In genomic region chr12:106046143-106046795, GRCm38 (mm10) we compare ENCODE assay signal across 12 mouse cellular contexts. TPM values are rescaled to one million over a fixed set of nuclear protein-coding genes. Genes with fewer than 3 reads are reported as not detected.
DNase-seq lines count a peak whose midpoint lies in the region; ATAC-seq lines count a peak whose summit lies in the region.
"Had no signal": no experiment of that assay in that cellular context is flagged by ENCODE, and none has a peak within 500 bp of the region (broad histone marks: within the 10 kb centered on the region; RNA-seq: fewer than 3 reads in every experiment).

No protein-coding gene starts in this region.

- H3K27ac ChIP-seq in heart, embryonic 10.5 days: peak overlapping the region; percentile 86
- H3K27ac ChIP-seq in liver, embryonic 16.5 days (ENCODE audit: low read length): no peak overlapping the region
- no peak overlapping the region for H3K27ac ChIP-seq in intestine, embryonic 15.5 days
- H3K27ac ChIP-seq: liver, embryonic 14.5 days; neural tube, embryonic 13.5 days had no signal

- H3K4me2 ChIP-seq in liver, embryonic 16.5 days (ENCODE audit: low read depth, low read length): no peak overlapping the region
- no peak overlapping the region for H3K4me2 ChIP-seq in intestine, embryonic 15.5 days (replicated peaks)
- H3K4me2 ChIP-seq: neural tube, embryonic 13.5 days had no signal

- 0 out of 2 replicates have a peak, but pooled peaks have one; percentile 9 for ATAC-seq in liver, embryonic 16.5 days (ENCODE audit: low read depth)
- ATAC-seq in intestine, embryonic 15.5 days: 0 out of 2 replicates have a peak, but pooled peaks have one; percentile 49
- no peak for ATAC-seq in erythroblast, adult 5-6 weeks (replicated peaks; ENCODE audit: low FRiP score, poor library complexity, severe bottlenecking)

- peak overlapping the region; percentile 15; the same call in 1 of the 2 replicates for H3K4me3 ChIP-seq in heart, embryonic 10.5 days
- no peak overlapping the region for H3K4me3 ChIP-seq in liver, embryonic 16.5 days (ENCODE audit: low read depth, low read length)
- H3K4me3 ChIP-seq in intestine, embryonic 15.5 days (replicated peaks): no peak overlapping the region
- H3K4me3 ChIP-seq: neural tube, embryonic 13.5 days had no signal

- peaks cover 16% of the 10 kb centered on the region for H3K4me1 ChIP-seq in heart, embryonic 10.5 days
- H3K4me1 ChIP-seq in liver, embryonic 16.5 days (ENCODE audit: control insufficient read depth, low read depth, low read length): no peaks in the 10 kb centered on the region
- peaks cover 5% of the 10 kb centered on the region; the same call in 1 of the 2 replicates for H3K4me1 ChIP-seq in intestine, embryonic 15.5 days (replicated peaks)

- peaks cover 29% of the 10 kb centered on the region for H3K36me3 ChIP-seq in heart, embryonic 10.5 days
- H3K36me3 ChIP-seq in liver, embryonic 16.5 days (ENCODE audit: control insufficient read depth, insufficient read depth): peaks cover 27% of the 10 kb centered on the region
- 0 out of 2 replicates have a peak, but pooled peaks cover 6% of the 10 kb centered on the region for H3K36me3 ChIP-seq in intestine, embryonic 15.5 days

- H3K9ac ChIP-seq in liver, embryonic 16.5 days (ENCODE audit: low read depth, low read length): no peak overlapping the region
- no peak overlapping the region for H3K9ac ChIP-seq in intestine, embryonic 15.5 days
- H3K9ac ChIP-seq: liver, embryonic 14.5 days; neural tube, embryonic 13.5 days had no signal

- DNase-seq in heart, embryonic 10.5 days (ENCODE audit: low spot score): no peak
- DNase-seq in heart, adult 9 months (ENCODE audit: low spot score in 2 of 2): no peak
- no peak for DNase-seq in liver
- peak; percentile 51 for DNase-seq in R1 (ENCODE audit: low read depth, low spot score)
- DNase-seq in cerebellum, adult 11-12 months: no peak
- DNase-seq: adrenal gland, adult 8-10 months; kidney, adult 11 months had no signal

- 13% methylated on average over 9 of the region's 9 CpGs for WGBS in heart, embryonic 10.5 days
- whole genome bisulfite sequencing in liver, embryonic 16.5 days (ENCODE audit: insufficient replicate concordance): 50% methylated on average over 9 of the region's 9 CpGs
- WGBS in intestine, embryonic 15.5 days: 21% methylated on average over 9 of the region's 9 CpGs

- H3K27me3 ChIP-seq in heart, embryonic 10.5 days (ENCODE audit: insufficient read depth, poor library complexity, severe bottlenecking): no peaks in the 10 kb centered on the region
- no peaks in the 10 kb centered on the region for H3K27me3 ChIP-seq in liver, embryonic 16.5 days (ENCODE audit: control insufficient read depth, insufficient read depth, low read depth, low read length)
- H3K27me3 ChIP-seq in intestine, embryonic 15.5 days (replicated peaks): no peaks in the 10 kb centered on the region
- H3K27me3 ChIP-seq: neural tube, embryonic 13.5 days had no signal

- no peaks in the 10 kb centered on the region for H3K9me3 ChIP-seq in heart, embryonic 10.5 days
- H3K9me3 ChIP-seq in liver, embryonic 16.5 days (replicated peaks; ENCODE audit: control insufficient read depth, low read length): no peaks in the 10 kb centered on the region
- no peaks in the 10 kb centered on the region for H3K9me3 ChIP-seq in intestine, embryonic 15.5 days
- H3K9me3 ChIP-seq: neural tube, embryonic 13.5 days had no signal

RNA-seq across cellular contexts. Expression of gene Vrk1, which starts 36.2 kb away (rescaled TPM):
- 62.9 and 76.4 TPM in 2 replicates for polyA plus RNA-seq in heart, embryonic 10.5 days (2016; fragmentation: Nextera tagmentation; extraction: Ambion mirVana)
- 69.1 and 74.1 TPM in 2 replicates for polyA plus RNA-seq in liver, embryonic 16.5 days (2015; fragmentation: Nextera tagmentation; extraction: Ambion mirVana)
- polyA plus RNA-seq in intestine, embryonic 15.5 days (2015; fragmentation: Nextera tagmentation; extraction: Ambion mirVana): 67.7 and 70.6 TPM in 2 replicates
- total RNA-seq in erythroblast, adult 5-6 weeks (2015; ENCODE audit: low replicate concordance): 13.8 and 37.2 TPM in 2 replicates
- 38.2 and 50.0 TPM in 2 replicates for total RNA-seq in erythroblast, adult 5-6 weeks (2017; ENCODE audit: low replicate concordance)
